Mouse (Mus musculus) testis, adult 2 months (tissue): Measurements from ENCODE around the gene Camk2n1.

Source experiments
- CTCF ChIP-seq: fragments of 200-500 bp; IDR thresholded peaks from 2 replicates; pipeline ENCODE4 v1.5.1; 2012; ENCODE audit warnings: low read depth, mild to moderate bottlenecking, inconsistent platforms, low read length, moderate library complexity; ENCODE audit not compliant: control insufficient read depth, insufficient read depth, insufficient replicate concordance
- POLR2A ChIP-seq: fragments of 200-500 bp; IDR thresholded peaks from 2 replicates; pipeline ENCODE4 v1.6.1; 2012; ENCODE audit warnings: low read depth, mild to moderate bottlenecking, inconsistent platforms, low read length, moderate library complexity; ENCODE audit not compliant: control insufficient read depth

GRCm38 (mm10) chr4:138493161-138494001 lies 39.3 kb downstream of the Camk2n1 start:
- no peak for TF ChIP-seq CTCF
- TF ChIP-seq POLR2A = no peak
